Mouse (Mus musculus): ENCODE results near the gene Celsr1. TPM values are rescaled to one million over a fixed set of nuclear protein-coding genes. Genes with fewer than 3 reads are reported as not detected.

The Celsr1 gene
- total and polyA plus RNA-seq, 3 experiments, result 1.3 to 21.7 (median 4.7) TPM

DNA sequence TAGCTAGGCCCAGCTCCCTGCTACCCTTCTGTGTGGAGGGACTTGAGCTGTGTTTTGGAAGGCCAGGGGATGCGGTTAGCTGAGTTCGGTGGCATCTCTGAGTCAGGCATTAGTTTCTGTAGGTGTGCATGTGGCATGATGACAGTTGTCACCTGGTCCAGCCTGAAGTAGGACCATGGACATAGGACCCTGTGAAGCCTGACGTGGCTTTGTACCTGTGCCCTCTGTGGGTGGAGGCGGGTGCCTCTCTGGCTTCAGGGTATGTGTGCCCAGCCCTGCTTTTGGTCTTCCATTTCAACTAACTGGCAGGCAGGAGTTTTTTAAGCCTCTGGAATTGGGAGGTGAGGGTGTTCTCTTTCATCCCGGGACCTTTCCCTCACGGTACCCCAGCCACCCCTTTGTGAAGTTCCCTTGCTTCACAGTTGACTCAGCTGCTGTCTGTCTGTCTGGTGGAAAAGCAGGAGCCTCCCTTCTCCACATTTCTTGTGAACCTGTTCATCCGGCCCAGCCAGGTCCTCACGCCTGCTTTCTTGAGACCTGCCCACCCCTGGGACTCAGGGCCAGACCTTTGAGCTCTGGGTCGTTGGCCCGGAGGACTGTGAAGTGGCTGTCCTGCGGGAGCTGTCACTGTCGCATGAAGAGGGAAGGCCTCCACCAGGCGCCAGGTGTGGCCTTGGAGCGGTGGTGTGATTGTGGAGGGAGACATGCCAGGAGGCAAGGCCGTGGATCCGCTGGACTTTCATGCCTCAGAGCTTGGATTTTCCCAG lies 40.8 kb upstream of the Celsr1 start:
- Histone ChIP-seq H3K27me3 (ENCODE audit: insufficient read depth, low read length) (no peaks in the 10 kb centered on the region), H3K9me3 (replicated peaks) (no peaks in the 10 kb centered on the region), H3K4me3 (ENCODE audit: low read depth, low read length) (no peak overlapping the region), H3K4me1 (ENCODE audit: insufficient read depth, low read depth, low read length) (peaks cover 96% of the 10 kb centered on the region), H3K36me3 (replicated peaks) (peaks cover 88% of the 10 kb centered on the region)
- TF ChIP-seq TAL1 (conservative IDR thresholded peaks at IDR 0.05; ENCODE audit: low read depth, low read length) (no peak), POLR2AphosphoS5 (IDR thresholded peaks at IDR 0.05; ENCODE audit: insufficient replicate concordance, low read depth, low read length) (no peak), CTCF (IDR thresholded peaks at IDR 0.05; ENCODE audit: low read depth, low read length) (no peak), GATA1 (IDR thresholded peaks at IDR 0.05; ENCODE audit: borderline replicate concordance, low read length) (no peak), GATA2 (IDR thresholded peaks at IDR 0.05; ENCODE audit: borderline replicate concordance, low read depth, low read length) (no peak)
- DNase-seq (ENCODE audit: low spot score) (no peak), ATAC-seq (ENCODE audit: extremely low read depth, insufficient number of reproducible peaks, low FRiP score, poor library complexity, severe bottlenecking) (no peak)

DNA sequence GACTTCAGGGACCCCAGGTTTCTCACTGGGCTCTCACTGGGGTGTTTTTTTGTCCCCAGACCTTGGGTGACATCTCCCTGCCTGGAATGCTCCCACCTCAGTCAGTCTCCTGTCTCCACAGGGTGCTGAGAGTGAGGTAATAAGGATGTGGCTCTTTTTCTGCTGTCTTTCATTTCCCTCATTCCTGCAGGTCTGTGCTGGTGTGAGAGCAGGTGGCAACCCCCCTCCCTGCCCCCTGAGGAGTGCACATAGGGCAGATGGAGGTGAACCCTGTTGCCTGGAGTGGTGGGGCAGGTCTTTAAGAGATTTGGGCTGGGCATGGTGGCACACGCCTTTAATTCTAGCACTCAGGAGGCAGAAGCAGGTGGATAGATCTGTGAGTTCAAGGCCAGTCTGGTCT lies 37.6 kb upstream of the Celsr1 start:
- no peaks in the 10 kb centered on the region for H3K27me3 ChIP-seq (ENCODE audit: insufficient read depth, low read length)
- DNase-seq (ENCODE audit: low spot score), result no peak
- peaks cover 87% of the 10 kb centered on the region for H3K36me3 ChIP-seq (replicated peaks)
- TF ChIP-seq GATA1 (IDR thresholded peaks at IDR 0.05; ENCODE audit: borderline replicate concordance, low read length), result no peak
- no peak for TF ChIP-seq POLR2AphosphoS5 (IDR thresholded peaks at IDR 0.05; ENCODE audit: insufficient replicate concordance, low read depth, low read length)
- TF ChIP-seq GATA2 (IDR thresholded peaks at IDR 0.05; ENCODE audit: borderline replicate concordance, low read depth, low read length), result no peak
- no peak for TF ChIP-seq TAL1 (conservative IDR thresholded peaks at IDR 0.05; ENCODE audit: low read depth, low read length)
- TF ChIP-seq CTCF (IDR thresholded peaks at IDR 0.05; ENCODE audit: low read depth, low read length), result no peak
- no peak for ATAC-seq (ENCODE audit: extremely low read depth, insufficient number of reproducible peaks, low FRiP score, poor library complexity, severe bottlenecking)
- H3K4me3 ChIP-seq (ENCODE audit: low read depth, low read length), result peak overlapping the region; percentile 27; the same call in 1 of the 2 replicates
- H3K4me1 ChIP-seq (ENCODE audit: insufficient read depth, low read depth, low read length), result peaks cover 96% of the 10 kb centered on the region
- H3K9me3 ChIP-seq (replicated peaks), result no peaks in the 10 kb centered on the region

DNA sequence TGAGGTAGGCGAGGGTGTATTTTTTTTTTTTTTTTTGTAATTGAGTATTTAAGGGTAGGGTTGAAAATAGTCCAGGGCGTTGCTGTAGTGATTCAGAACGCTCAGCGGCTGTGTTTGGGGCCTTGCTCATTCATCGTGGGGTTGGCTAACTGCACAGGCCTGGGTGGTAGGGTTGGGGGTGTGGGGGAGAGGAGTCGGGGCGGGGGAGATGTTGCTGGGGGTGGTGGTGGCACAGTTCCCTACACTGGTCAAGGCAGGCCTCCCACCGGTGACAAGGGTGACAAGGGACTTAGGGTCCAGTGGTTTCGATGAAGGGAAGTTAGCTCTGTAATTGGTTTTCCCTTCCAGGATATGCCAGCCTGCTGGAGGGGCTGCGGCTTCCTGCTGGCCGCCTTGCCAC lies 36.8 kb upstream of the Celsr1 start:
- Histone ChIP-seq H3K27me3 (ENCODE audit: insufficient read depth, low read length) (no peaks in the 10 kb centered on the region), H3K4me1 (ENCODE audit: insufficient read depth, low read depth, low read length) (peaks cover 95% of the 10 kb centered on the region), H3K36me3 (replicated peaks) (peaks cover 85% of the 10 kb centered on the region), H3K4me3 (ENCODE audit: low read depth, low read length) (peak overlapping the region; percentile 63; the same call in 1 of the 2 replicates), H3K9me3 (replicated peaks) (no peaks in the 10 kb centered on the region)
- TF ChIP-seq GATA1 (IDR thresholded peaks at IDR 0.05; ENCODE audit: borderline replicate concordance, low read length) (no peak), GATA2 (IDR thresholded peaks at IDR 0.05; ENCODE audit: borderline replicate concordance, low read depth, low read length) (no peak), TAL1 (conservative IDR thresholded peaks at IDR 0.05; ENCODE audit: low read depth, low read length) (no peak), CTCF (IDR thresholded peaks at IDR 0.05; ENCODE audit: low read depth, low read length) (no peak), POLR2AphosphoS5 (IDR thresholded peaks at IDR 0.05; ENCODE audit: insufficient replicate concordance, low read depth, low read length) (no peak)
- ATAC-seq (ENCODE audit: extremely low read depth, insufficient number of reproducible peaks, low FRiP score, poor library complexity, severe bottlenecking) (no peak), DNase-seq (ENCODE audit: low spot score) (no peak)

DNA sequence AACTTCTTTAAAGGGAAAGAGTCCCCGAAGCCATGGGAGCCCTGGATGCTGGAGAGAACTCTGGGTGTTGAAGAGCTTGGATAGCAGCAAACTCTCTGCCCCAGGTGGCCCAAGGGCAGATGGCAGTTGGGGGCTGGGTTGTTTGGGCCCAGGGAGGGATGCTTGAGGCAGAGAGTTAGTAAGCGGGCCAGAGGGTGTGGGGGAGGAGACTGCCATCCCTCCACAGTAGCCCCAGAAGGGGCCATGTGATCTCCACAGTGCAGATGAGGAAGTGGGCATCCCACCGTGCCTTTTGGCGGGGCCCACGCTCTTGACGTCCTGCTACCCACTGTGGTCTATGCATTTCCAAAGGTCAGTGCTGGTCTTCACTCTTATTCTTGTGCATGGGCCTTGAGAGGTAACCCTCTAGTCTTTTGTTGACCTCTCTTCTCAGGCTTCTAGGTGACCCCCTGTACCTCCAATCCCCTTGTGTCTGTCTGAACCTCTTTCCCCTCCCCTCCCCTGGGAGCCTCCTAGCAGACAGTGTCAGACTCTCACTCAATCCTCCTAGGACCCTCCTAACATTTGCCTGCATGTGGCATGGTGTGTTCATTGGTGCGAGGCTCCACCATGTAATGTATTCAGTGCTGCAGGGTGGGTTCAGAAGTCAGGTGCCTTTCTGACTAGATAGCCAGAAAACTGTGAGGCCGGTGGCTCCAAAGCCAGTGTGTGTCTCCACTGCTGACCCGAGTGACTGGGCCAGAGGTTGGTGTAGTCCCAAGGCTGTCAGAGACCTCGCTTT lies 35.6 kb upstream of the Celsr1 start:
- H3K27me3 ChIP-seq (ENCODE audit: insufficient read depth, low read length), result no peaks in the 10 kb centered on the region
- peak overlapping the region; percentile 64; the same call in 1 of the 2 replicates for H3K4me3 ChIP-seq (ENCODE audit: low read depth, low read length)
- peaks cover 88% of the 10 kb centered on the region for H3K36me3 ChIP-seq (replicated peaks)
- ATAC-seq (ENCODE audit: extremely low read depth, insufficient number of reproducible peaks, low FRiP score, poor library complexity, severe bottlenecking), result no peak
- H3K9me3 ChIP-seq (replicated peaks), result no peaks in the 10 kb centered on the region
- TF ChIP-seq POLR2AphosphoS5 (IDR thresholded peaks at IDR 0.05; ENCODE audit: insufficient replicate concordance, low read depth, low read length), result no peak
- no peak for TF ChIP-seq CTCF (IDR thresholded peaks at IDR 0.05; ENCODE audit: low read depth, low read length)
- no peak for TF ChIP-seq GATA1 (IDR thresholded peaks at IDR 0.05; ENCODE audit: borderline replicate concordance, low read length)
- TF ChIP-seq TAL1 (conservative IDR thresholded peaks at IDR 0.05; ENCODE audit: low read depth, low read length), result no peak
- TF ChIP-seq GATA2 (IDR thresholded peaks at IDR 0.05; ENCODE audit: borderline replicate concordance, low read depth, low read length), result no peak
- DNase-seq (ENCODE audit: low spot score), result no peak
- H3K4me1 ChIP-seq (ENCODE audit: insufficient read depth, low read depth, low read length), result peaks cover 98% of the 10 kb centered on the region

DNA sequence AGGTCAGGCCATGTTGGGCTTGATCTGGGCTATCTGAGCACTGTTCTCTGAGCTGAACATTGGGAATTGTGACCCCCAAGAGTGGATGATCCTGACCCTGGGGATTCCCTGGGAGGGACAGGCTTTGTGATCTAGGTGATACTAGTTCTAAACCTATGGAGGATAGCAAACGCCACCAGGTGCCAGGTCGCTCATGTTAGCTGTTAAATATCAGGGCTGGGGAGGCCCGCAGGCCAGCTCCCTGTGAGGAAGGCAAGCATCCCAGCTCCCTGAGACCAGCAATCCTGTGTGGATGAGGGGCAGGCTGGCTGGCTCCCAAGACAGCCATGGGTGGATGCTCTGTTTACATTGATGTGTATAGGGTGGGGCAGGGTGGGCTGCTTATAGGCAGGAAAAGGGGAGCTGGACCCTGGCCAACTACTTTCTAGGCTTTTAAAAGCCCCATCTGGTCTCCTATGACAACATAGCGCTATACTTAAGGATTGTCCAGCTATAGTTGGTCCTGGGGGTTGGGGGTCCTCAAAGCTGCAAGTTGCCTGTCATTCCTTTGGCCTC lies 34.4 kb upstream of the Celsr1 start:
- Histone ChIP-seq H3K4me1 (ENCODE audit: insufficient read depth, low read depth, low read length) (peaks cover 98% of the 10 kb centered on the region), H3K36me3 (replicated peaks) (peaks cover 88% of the 10 kb centered on the region), H3K4me3 (ENCODE audit: low read depth, low read length) (peak overlapping the region; percentile 64), H3K9me3 (replicated peaks) (no peaks in the 10 kb centered on the region), H3K27me3 (ENCODE audit: insufficient read depth, low read length) (no peaks in the 10 kb centered on the region)
- TF ChIP-seq GATA1 (IDR thresholded peaks at IDR 0.05; ENCODE audit: borderline replicate concordance, low read length) (no peak), CTCF (IDR thresholded peaks at IDR 0.05; ENCODE audit: low read depth, low read length) (no peak), POLR2AphosphoS5 (IDR thresholded peaks at IDR 0.05; ENCODE audit: insufficient replicate concordance, low read depth, low read length) (no peak)
- DNase-seq (ENCODE audit: low spot score) (no peak), ATAC-seq (ENCODE audit: extremely low read depth, insufficient number of reproducible peaks, low FRiP score, poor library complexity, severe bottlenecking) (no peak)

DNA sequence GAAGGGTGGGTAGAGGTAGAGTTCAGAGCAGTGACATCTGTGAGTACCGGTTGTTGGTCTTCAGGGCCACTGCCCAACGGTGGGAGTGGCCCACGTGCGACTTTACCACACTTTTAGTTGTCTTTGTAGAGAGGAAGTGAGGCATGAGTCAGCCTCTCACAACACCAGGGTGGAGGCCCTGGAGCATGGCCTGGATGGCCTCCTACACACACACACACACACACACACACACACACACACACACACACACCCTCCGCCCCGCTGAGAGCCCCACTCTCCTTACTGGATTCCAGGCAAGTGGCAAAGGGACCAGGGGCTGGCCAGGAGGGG lies 34.0 kb upstream of the Celsr1 start:
- Histone ChIP-seq H3K27me3 (ENCODE audit: insufficient read depth, low read length) (no peaks in the 10 kb centered on the region), H3K36me3 (replicated peaks) (peaks cover 88% of the 10 kb centered on the region), H3K4me3 (ENCODE audit: low read depth, low read length) (peak overlapping the region; percentile 64), H3K4me1 (ENCODE audit: insufficient read depth, low read depth, low read length) (peaks cover 98% of the 10 kb centered on the region), H3K9me3 (replicated peaks) (no peaks in the 10 kb centered on the region)
- ATAC-seq (ENCODE audit: extremely low read depth, insufficient number of reproducible peaks, low FRiP score, poor library complexity, severe bottlenecking) (peak; percentile 75), DNase-seq (ENCODE audit: low spot score) (peak; percentile 82)
- TF ChIP-seq GATA2 (IDR thresholded peaks at IDR 0.05; ENCODE audit: borderline replicate concordance, low read depth, low read length) (no peak), TAL1 (conservative IDR thresholded peaks at IDR 0.05; ENCODE audit: low read depth, low read length) (no peak), POLR2AphosphoS5 (IDR thresholded peaks at IDR 0.05; ENCODE audit: insufficient replicate concordance, low read depth, low read length) (no peak), GATA1 (IDR thresholded peaks at IDR 0.05; ENCODE audit: borderline replicate concordance, low read length) (no peak), CTCF (IDR thresholded peaks at IDR 0.05; ENCODE audit: low read depth, low read length) (no peak)
